Mouse (Mus musculus) natural killer cell, adult 2 months (primary cell): ENCODE measurements around the gene Afm.
A peak's percentile ranks its signal among the peaks of the same experiment; 100 is the strongest.

Experiments used
- DNase-seq, 2 experiments: peaks; one replicate each; pipeline ENCODE4 v3.0.0; 2022; ENCODE audit warnings: low spot score in 2 of 2

The Afm gene

DNA sequence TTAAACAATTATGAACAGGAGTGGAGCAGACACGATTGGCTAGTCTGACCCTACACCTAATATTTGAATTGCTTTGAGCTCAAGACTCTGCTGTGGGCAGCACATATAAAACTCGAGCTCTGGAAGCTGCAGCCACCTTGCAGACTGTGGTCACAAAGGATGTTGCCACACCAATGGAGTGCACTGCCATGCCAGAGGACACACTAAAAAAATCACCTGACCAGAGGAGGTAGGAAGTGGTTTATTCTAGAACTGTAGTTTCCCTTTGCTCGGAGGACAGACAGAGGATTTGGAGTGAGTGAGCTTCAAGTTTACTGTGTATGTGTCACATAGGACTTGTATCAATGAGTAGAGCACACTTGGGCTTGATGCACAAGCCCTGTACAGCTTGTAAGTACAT is 37.3 kb downstream of the Afm start:
- DNase-seq: no peak

DNA sequence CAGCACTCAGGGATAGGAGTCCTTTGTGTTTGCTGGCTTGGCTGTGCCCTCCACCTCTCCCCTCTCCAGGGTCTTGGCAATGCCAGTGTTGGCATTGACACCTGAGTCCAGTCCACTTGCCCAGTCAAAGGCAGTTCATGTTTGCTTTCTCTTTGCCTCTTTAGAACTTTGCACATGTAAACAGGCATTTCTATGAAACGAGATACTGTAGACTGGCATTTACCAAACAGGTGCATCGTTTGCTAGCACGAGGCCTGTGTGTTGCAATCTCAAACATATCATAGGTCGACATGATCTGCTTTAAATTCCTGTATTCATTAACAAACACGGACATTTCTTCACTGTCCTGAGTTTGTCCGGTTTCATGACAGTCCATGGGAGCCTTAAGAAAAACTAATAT is 42.0 kb downstream of the Afm start, which contains the start of gene 5830473C10Rik:
TSS of gene 5830473C10Rik (plus strand) at position 365 of the 400 bp plus-strand sequence.
- no peak for DNase-seq

DNA sequence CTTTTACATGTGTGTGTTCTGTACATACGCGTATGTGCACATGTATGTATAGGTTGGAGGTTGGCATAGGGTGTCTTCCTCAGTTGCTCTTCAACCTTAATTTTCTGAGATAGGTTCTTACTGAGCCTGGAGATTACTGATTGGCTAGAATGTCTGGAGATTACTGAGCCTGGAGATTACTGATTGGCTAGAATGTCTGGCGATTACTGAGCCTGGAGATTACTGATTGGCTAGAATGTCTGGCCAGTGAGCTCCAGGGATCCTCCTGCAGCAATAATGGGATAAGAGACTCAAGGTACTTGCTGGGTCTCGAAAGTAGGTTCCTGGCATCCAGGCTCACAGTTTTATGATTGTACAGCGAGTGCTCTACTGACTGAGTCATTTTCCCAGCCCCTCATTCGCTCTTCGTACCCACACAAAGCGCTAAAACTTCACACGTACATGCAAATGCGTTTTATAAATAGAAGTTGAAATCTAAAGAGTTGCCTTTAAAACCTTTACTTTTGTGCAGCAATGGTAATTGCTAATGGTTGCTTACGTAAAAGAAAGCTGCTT is 43.1 kb downstream of the Afm start:
- no peak for DNase-seq

DNA sequence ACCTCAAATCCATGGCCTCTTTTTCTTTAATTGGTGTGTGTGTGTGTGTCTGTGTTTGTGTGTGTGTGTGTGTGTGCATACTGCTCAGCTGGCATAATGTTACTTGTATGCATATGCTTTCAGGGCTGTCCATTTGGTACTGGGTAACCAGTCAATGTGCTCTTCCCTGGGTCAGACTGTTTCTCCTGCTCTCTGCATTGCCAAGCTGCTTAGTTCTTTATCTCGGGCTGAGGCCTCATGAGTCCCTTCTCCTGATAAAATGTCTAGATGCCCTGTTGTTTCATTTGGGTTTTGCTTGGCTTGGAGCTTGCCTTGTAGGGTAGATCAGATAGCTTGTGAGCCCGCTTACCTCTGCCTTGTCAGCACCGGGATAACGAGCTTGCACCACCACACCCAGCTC is 44.1 kb downstream of the Afm start:
- DNase-seq: no peak

DNA sequence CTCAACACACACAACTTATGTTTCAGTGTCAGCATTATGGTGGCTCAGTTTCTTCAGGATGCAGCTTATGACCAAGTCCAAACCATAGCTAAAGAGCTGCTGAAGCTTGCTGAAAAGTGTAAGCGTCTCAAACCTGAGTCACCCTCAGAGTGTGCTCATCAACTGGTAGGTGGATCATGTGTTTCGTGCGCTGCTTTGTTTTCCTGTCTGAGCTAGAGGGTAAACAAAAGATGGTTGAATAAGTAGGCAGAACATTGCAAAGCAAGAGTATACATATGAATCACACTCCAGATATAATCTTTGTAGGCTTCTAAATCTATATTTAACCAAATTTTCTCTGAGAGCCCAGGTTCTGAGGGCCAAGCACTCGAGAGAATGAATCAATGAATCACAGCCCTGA is 45.4 kb downstream of the Afm start:
- no peak for DNase-seq

DNA sequence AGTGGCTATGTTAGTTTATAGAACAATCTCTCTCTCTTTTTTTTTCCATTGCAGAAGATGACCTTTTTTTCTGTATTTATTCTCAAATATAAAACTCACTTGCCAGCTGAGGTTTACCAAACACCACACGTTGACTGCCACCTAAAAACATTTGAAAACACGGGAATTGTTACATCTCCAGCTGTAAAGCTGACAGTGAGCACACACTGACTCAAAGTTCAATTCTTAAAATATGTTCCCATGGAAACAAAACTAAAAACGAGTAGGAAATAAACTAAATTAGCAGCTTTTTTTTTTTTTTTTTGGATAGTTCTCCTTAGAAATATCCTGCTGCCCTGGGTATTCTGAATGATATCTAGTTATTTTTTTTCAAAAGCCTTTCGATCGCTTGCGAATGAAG is 46.5 kb downstream of the Afm start:
- DNase-seq: no peak

DNA sequence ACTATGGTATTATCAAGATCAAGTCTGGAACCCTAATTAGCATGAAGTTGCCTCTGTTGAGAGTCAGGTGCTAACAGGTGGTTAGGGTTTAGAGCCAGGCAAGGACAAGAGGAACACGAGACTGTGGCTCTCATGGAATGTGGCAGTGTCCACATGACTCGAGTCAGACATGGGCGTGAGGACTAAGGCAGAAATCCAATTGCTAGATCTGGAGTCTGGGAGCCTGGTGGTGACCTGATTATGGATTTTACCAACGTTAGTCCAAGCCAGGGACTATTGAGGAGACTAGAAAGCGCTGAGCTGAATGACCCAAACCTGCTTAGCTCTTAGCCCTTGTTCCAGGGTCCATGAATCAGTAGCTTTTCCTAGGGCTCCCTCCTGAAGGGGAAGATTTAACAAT is 49.1 kb downstream of the Afm start:
- no peak for DNase-seq

DNA sequence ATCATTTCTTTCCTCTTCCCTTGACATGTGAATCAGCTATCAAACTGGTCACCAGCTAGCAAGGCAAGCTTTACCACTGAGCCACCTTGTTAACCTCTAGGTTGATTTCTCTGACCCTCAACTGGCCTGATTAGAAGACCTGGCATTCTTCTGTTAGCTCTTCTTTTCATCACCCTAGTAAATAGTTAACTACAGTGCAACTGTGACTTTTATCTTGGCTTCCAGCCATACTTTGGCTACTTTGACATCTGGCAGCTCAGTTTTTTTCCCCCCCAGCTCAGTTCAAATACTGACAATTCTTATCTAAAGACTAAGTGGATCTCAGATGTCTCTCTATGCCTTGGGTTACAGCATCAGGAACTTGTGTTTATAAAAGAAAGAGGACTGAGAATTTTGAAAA is 49.6 kb downstream of the Afm start:
- no peak for DNase-seq

DNA sequence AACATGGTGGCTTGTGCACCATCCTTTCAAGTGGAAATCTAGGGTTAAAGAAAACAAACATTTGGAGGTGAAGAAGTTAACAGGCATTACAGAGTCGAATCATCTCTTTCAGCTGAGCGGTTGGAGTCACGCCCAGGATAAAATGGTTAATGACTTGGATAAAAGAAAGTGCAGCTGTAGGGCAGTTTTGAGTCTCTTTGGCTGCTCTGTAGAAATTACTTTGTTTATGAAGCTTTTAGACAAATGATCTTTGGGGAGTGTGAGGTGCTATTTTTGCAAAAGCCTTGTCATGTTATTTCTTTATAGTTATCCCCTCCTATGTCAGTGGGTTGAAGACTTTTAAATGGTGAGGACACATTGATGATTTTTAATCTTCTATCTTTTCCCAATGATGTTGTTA is 52.5 kb downstream of the Afm start:
- DNase-seq: no peak

DNA sequence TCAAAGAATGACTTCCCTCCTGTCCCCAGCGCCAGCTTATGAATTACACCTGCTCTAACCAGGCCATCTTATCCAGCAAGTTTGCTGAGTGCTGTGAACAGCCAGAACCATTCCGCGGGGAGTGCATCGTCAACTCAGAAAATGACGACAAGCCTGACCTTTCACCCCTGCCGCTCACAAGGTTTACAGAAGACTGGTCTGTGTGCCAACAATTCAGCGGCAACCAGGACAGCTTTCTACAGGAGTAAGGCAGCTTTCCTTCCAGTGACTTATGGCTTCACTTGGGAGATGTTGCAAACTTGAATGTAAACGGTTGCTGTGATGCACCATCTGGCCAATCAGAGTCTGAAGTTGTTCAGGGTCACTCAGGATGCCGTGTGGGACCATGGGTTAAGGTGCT is 59.0 kb downstream of the Afm start:
- DNase-seq: no peak

DNA sequence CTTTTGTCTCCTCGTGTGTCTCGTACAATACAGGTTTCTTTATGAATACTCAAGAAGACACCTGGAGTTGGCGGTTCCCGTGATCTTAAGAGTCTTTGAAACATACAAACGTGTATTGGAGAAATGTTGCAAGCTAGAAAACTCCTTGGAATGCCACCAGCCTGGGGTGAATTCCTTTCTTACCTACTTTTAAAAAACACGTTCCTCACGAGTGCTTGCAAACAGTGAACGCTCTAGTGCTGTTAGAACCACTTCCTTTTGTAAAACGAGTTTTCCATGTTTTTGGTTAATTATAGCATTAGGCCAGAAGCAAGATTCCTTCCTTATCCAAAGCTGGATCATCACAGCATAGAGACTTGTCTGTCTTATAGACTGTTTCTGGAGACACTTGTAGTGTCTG is 60.8 kb downstream of the Afm start:
- DNase-seq: no peak

DNA sequence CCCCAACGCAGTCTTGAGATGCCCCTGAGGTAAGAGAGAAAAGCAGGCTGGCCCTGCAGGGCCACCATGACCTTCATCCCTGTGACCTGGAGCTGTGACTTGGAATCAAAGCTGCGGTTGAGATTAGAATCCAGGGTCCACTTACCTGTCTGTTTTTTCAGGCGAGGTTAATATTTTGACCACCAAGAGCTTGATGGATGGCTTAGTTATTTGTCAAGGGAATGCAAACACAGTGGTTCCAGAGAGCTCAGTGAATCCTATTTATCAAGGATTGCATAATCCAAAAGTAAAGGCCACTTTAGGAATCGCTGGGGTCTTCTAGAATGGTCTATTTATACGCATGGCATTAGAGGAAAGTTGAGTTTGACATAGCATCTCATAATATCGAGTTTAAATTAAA is 63.4 kb downstream of the Afm start:
- DNase-seq: no peak

DNA sequence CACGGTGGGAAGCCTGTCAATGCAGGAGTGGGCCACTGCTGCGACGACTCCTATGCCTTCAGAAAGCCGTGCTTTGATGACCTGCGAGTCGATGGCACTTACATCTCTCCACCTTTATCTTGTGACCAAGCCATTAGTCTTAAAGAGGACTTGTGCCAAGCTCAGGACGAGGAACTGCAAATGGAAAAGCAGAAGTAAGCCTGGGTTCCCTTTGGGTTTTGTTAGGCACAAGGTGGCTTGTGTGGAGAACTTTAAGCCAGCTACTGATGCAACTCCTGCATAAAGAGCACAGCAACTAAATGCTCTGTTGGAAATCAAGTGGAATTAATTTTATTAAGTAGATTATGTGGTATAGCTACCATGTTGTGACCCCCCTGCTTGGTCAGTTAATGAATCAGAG is 66.1 kb downstream of the Afm start:
- no peak for DNase-seq

DNA sequence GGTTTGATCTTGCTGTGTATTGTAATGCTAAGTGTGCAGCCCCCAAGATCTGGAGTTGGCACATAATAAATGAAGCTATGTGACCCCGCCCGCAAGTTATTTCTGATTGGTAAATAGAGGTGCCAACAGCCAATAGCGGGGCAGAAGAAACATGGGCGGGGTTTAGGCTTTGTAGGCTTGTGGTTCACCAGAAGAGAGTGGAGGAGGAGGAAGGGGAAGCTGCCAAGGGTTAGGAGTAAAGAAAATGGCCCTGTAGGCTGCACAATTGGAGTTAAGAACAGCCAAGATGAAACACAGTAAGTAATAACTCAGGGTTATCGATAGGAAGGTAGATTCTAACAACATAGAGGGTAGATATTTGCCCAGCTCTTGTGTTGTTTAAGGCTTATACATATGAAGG is 67.8 kb downstream of the Afm start:
- DNase-seq: no peak

DNA sequence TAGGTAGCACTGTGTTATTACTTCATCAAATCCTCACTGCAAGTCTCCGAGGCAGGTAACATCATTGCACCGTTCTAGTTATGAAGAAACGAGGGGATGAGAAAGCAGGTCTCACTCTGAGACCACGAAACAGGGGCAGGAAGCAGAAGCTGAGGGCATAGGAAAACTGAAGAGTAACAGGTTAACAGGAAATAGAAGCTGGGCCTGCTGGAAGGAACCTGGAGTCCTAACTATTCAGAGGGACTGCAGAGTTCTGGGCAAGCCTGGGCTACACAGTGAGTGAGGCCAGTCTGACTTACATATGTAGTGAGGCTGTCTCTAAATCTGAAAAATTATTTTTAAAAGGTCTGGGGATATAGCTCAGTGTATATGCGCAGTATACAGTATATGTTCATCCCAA is 69.4 kb downstream of the Afm start:
- DNase-seq: no peak

DNA sequence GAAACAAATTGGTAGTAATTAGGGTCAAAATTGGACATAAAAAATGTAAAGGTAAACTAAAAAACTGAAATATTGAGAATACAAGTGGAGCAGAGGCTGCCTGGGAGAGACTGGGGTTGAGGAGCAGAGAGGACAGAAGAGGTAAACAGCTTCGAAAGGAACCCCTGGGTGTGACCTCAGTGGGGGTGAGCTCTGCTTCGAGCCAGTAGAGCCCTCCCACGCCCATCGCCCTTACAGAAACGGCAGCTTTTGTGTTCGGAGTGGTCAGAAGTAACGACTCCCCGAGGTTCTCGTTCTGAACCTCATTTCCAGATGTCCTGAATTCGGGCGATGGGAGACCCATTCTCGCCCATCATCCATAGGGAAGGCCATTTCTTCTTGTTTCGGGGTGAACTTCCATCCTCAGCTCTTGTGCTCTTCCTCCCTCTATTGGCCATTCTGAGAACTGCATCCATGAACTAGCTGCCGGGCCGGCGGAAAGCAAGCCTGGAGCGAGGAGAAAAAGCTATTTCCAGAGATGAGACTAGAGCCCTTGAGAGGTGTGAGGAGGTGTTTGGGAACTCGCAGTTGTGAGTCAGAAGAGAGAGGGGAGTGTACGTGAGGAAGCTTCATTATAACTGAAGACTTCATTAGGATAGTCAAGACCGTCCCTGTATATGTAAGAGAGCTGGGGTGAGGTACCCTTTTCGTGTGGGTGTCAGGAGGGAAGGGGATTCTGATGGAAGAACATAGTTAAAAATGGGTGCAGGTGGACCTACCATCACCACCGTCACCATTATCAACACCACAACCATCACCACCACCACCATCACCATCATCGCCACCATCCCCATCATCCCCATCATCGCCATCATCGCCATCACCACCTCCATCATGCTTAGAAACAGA is 70.2 kb downstream of the Afm start:
- DNase-seq: peak; percentile 35 to 46

DNA sequence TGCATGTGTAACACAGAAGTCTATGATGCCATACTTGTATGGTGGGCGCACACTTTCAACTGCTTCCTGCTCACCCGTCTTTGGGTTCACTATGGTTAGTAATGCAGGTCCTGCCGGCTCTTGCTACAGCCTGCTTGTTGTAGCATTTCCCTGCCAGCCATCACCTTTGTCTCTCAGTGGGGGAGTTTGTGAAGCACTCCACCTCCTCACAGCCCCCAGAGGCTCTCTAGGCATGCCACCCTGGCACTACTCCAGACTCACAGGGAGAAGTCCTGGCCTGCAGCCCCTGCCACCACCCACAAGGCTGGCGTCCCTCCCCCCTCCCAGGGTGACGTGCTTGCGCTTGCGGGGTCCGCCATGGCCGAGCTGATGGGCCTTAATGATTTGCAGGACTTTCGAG is 71.9 kb downstream of the Afm start:
- DNase-seq: no peak

DNA sequence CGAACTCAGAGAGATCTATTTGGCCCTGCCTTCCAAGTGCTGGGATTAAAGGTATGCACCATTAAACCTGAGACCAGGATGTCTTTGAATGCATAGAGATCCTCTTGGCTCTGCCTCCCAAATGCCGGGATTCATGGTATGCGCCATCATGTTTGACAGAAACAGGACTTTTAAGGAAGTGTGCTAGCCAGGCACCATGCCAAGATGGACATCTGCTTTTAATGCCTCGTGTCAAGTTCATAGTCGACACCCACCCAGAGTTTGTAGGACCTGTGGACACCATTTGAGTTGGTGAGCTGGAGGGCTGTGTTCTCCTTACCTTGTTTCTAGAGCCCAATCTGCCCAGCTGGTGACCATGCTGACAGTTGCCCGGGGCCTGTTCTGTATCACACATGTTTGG is 73.2 kb downstream of the Afm start:
- DNase-seq: no peak

DNA sequence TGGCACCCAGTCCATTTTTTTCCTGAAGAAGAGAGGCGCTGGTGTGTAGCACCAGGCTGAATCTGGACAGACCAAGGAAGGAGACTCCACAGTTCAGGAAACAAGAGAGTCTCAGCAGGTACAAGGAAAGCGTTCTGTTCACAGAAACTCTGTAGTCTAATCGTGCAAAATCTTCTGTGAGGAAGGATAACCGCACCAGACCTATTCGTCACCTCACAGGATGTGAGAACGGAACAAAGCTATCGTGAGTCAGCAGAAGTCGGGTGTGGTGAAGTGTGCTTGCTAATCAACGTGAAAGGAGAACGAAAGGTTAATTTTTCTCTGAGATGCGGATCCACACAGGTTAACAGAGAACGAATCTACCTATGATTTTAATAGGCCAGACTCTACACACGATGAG is 76.2 kb downstream of the Afm start:
- DNase-seq: peak; percentile 5 to 31

DNA sequence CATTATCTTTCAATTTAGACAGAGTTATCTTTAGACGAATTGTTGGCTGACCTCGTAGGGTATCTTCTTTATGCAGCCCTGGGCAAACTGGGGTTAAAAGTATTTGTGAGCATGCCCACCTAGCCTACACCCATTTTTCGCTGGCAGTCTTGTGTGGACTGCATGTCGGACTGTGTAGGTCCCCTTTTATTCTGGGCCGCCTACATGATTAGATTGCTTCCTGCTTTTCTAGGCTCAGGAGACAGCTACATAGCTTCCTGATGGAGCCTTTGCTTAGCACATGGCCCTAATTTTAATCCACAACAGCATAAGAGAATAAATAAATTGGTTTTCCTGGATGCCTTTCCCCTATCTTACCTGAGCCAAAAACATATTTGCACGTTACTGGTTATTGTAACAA is 77.4 kb downstream of the Afm start:
- no peak for DNase-seq

DNA sequence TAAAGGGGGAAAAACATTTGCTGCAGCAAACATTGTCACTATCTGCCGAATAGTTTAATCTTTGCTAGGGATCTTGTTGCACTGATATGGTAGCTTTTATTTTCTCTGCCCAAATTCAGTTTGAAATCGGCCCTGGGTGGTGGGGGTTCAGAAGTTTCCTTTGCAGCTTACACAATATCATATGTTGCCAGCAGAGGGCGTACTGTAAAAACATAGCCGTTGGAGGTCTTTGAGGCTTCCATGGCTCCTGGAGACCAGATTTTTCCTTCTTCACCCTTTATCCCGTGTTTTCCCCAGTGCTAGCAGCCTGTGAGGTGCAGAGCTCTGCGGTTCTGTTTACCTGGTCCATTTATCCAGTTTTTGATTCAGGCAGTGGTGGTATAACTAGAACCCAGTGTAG is 82.7 kb downstream of the Afm start:
- DNase-seq: peak; percentile 8 to 35
